ENCODE assay signal across 15 mouse cellular contexts in genomic region chr16:11282655-11283232, GRCm38 (mm10). TPM values are rescaled to one million over a fixed set of nuclear protein-coding genes. Genes with fewer than 3 reads are reported as not detected.
DNase-seq lines count a peak whose midpoint lies in the region; ATAC-seq and TF ChIP-seq lines count a peak whose summit lies in the region.
"Had no signal": no experiment of that assay in that cellular context is flagged by ENCODE, and none has a peak within 500 bp of the region (broad histone marks: within the 10 kb centered on the region; RNA-seq: fewer than 3 reads in every experiment).

No protein-coding gene starts in this region.

- no peak overlapping the region for H3K4me2 ChIP-seq in intestine, postnatal 0 days (replicated peaks; ENCODE audit: low read depth)
- no peak overlapping the region for H3K4me2 ChIP-seq in forebrain, embryonic 12.5 days
- H3K4me2 ChIP-seq: lung, embryonic 15.5 days; midbrain, embryonic 13.5 days; neural tube, embryonic 13.5 days had no signal

- WGBS in intestine, postnatal 0 days: 73% methylated on average over 5 of the region's 5 CpGs
- WGBS in forebrain, embryonic 12.5 days: 92% methylated on average over 5 of the region's 5 CpGs

- TF ChIP-seq CTCF in intestine, postnatal 0 days (IDR thresholded peaks at IDR 0.05; ENCODE audit: low read depth): no peak

- no peaks in the 10 kb centered on the region for H3K27me3 ChIP-seq in intestine, postnatal 0 days (replicated peaks; ENCODE audit: control insufficient read depth, insufficient read depth, low read length)
- H3K27me3 ChIP-seq in forebrain, embryonic 12.5 days: no peaks in the 10 kb centered on the region
- H3K27me3 ChIP-seq: lung, embryonic 15.5 days; midbrain, embryonic 13.5 days; neural tube, embryonic 13.5 days had no signal

- H3K4me1 ChIP-seq in intestine, postnatal 0 days (replicated peaks; ENCODE audit: control insufficient read depth, insufficient read depth, low read length): no peaks in the 10 kb centered on the region
- H3K4me1 ChIP-seq in forebrain, embryonic 12.5 days: no peaks in the 10 kb centered on the region; the same call in 1 of the 2 replicates
- H3K4me1 ChIP-seq: limb, embryonic 10.5 days; lung, embryonic 15.5 days; midbrain, embryonic 13.5 days; neural tube, embryonic 13.5 days had no signal

- ATAC-seq in frontal cortex, adult (ENCODE audit: low TSS enrichment): peak; percentile 55; the same call in 1 of the 2 replicates
- peak; percentile 66 for ATAC-seq in granulocyte monocyte progenitor cell, adult 5-6 weeks (replicated peaks; ENCODE audit: poor library complexity, severe bottlenecking)
- no peak for ATAC-seq in intestine, postnatal 0 days
- no peak for ATAC-seq in forebrain, embryonic 12.5 days (ENCODE audit: low FRiP score)
- ATAC-seq: midbrain, embryonic 13.5 days had no signal

- H3K9me3 ChIP-seq in intestine, postnatal 0 days (ENCODE audit: control insufficient read depth): no peaks in the 10 kb centered on the region
- no peaks in the 10 kb centered on the region for H3K9me3 ChIP-seq in forebrain, embryonic 12.5 days
- H3K9me3 ChIP-seq: limb, embryonic 10.5 days; lung, embryonic 15.5 days; midbrain, embryonic 13.5 days; neural tube, embryonic 13.5 days had no signal

- DNase-seq in frontal cortex, postnatal 25 days (ENCODE audit: low spot score in 2 of 2): no peak
- DNase-seq in left cerebral cortex, adult 11 months (ENCODE audit: low spot score): peak; percentile 12
- DNase-seq in left cerebral cortex, postnatal 4 days: no peak
- DNase-seq in left cerebral cortex, postnatal 36 days (ENCODE audit: low spot score in 2 of 2): peak; percentile 6 to 13
- DNase-seq: adrenal gland, adult 2 months had no signal

- no peak overlapping the region for H3K4me3 ChIP-seq in intestine, postnatal 0 days (ENCODE audit: low read depth, low read length)
- H3K4me3 ChIP-seq in forebrain, embryonic 12.5 days (replicated peaks): no peak overlapping the region
- H3K4me3 ChIP-seq: limb, embryonic 10.5 days; lung, embryonic 15.5 days; midbrain, embryonic 13.5 days; neural tube, embryonic 13.5 days had no signal

- H3K36me3 ChIP-seq in intestine, postnatal 0 days (ENCODE audit: control insufficient read depth, insufficient read depth): no peaks in the 10 kb centered on the region
- H3K36me3 ChIP-seq in forebrain, embryonic 12.5 days (replicated peaks): no peaks in the 10 kb centered on the region
- H3K36me3 ChIP-seq: limb, embryonic 10.5 days; lung, embryonic 15.5 days; midbrain, embryonic 13.5 days; neural tube, embryonic 13.5 days had no signal

- no peak overlapping the region for H3K27ac ChIP-seq in intestine, postnatal 0 days (ENCODE audit: low read depth, low read length)
- H3K27ac ChIP-seq in forebrain, embryonic 12.5 days: no peak overlapping the region
- H3K27ac ChIP-seq: limb, embryonic 10.5 days; lung, embryonic 15.5 days; midbrain, embryonic 13.5 days; neural tube, embryonic 13.5 days had no signal

- intact Hi-C loops in left cerebral cortex, postnatal 4 days (cut with DNase I): no loop called here
- intact Hi-C loops in left cerebral cortex, postnatal 36 days (cut with DNase I): no loop called here

- H3K9ac ChIP-seq in intestine, postnatal 0 days (ENCODE audit: low read depth, low read length): no peak overlapping the region
- no peak overlapping the region for H3K9ac ChIP-seq in forebrain, embryonic 12.5 days
- H3K9ac ChIP-seq: lung, embryonic 15.5 days; midbrain, embryonic 13.5 days; neural tube, embryonic 13.5 days had no signal

RNA-seq across cellular contexts. Expression of gene Gspt1, which starts 28.6 kb away (rescaled TPM):
- 100 to 1,000 TPM; 116 to 125 TPM for total RNA-seq in left cerebral cortex, postnatal 4 days (2021)
- 278 and 354 TPM in 2 replicates for total RNA-seq in granulocyte monocyte progenitor cell, adult 5-6 weeks (2014; fragmentation: Nextera tagmentation)
- total RNA-seq in granulocyte monocyte progenitor cell, adult 5-6 weeks (2017): 150 and 165 TPM in 2 replicates
- total RNA-seq in left cerebral cortex, postnatal 36 days (2021): 10 to 100 TPM; 80.4 to 85.9 TPM
- 47.3 and 48.4 TPM in 2 replicates for polyA plus RNA-seq in intestine, postnatal 0 days (2015; fragmentation: Nextera tagmentation; extraction: Ambion mirVana)
- polyA plus RNA-seq in forebrain, embryonic 12.5 days (2016; fragmentation: Nextera tagmentation; extraction: Ambion mirVana): 103 and 104 TPM in 2 replicates

RNA-seq across cellular contexts. Expression of gene Tnfrsf17, which starts 30.9 kb away (rescaled TPM):
- total RNA-seq in left cerebral cortex, postnatal 4 days (2021): not detected
- total RNA-seq in granulocyte monocyte progenitor cell, adult 5-6 weeks (2014; fragmentation: Nextera tagmentation): not detected in 2 replicates
- not detected in 2 replicates for total RNA-seq in granulocyte monocyte progenitor cell, adult 5-6 weeks (2017)
- total RNA-seq in left cerebral cortex, postnatal 36 days (2021): under 1 TPM; 0.68 to 0.81 TPM
- not detected in 2 replicates for polyA plus RNA-seq in intestine, postnatal 0 days (2015; fragmentation: Nextera tagmentation; extraction: Ambion mirVana)
- not detected in 2 replicates for polyA plus RNA-seq in forebrain, embryonic 12.5 days (2016; fragmentation: Nextera tagmentation; extraction: Ambion mirVana)
- total RNA-seq: adrenal gland, adult 2 months; MEL had no signal
- polyA plus RNA-seq: adrenal gland, adult 2 months; heart, embryonic 14.5 days; limb, embryonic 10.5 days; lung, embryonic 15.5 days had no signal

RNA-seq across cellular contexts. Expression of gene Snx29, which starts 40.0 kb away (rescaled TPM):
- total RNA-seq in left cerebral cortex, postnatal 4 days (2021): 10 to 100 TPM; 46.2 to 46.6 TPM
- 14.1 and 21.2 TPM in 2 replicates for total RNA-seq in granulocyte monocyte progenitor cell, adult 5-6 weeks (2014; fragmentation: Nextera tagmentation)
- total RNA-seq in granulocyte monocyte progenitor cell, adult 5-6 weeks (2017): 7.8 and 10.8 TPM in 2 replicates
- 10 to 100 TPM; 18.0 to 26.7 TPM for total RNA-seq in left cerebral cortex, postnatal 36 days (2021)
- 1.9 and 4.0 TPM in 2 replicates for polyA plus RNA-seq in intestine, postnatal 0 days (2015; fragmentation: Nextera tagmentation; extraction: Ambion mirVana)
- 12.8 and 16.4 TPM in 2 replicates for polyA plus RNA-seq in forebrain, embryonic 12.5 days (2016; fragmentation: Nextera tagmentation; extraction: Ambion mirVana)

Comparison
In these comparisons a context has a peak if more than half of its experiments do, and no peak if none do; other contexts are left out.
1. DNase-seq: peak in left cerebral cortex, adult 11 months (single experiment) and left cerebral cortex, postnatal 36 days (2 of 2); none in frontal cortex, postnatal 25 days (0 of 2) and left cerebral cortex, postnatal 4 days (single experiment).
2. ATAC-seq: peak in frontal cortex, adult (single experiment) and granulocyte monocyte progenitor cell, adult 5-6 weeks (single experiment); none in intestine, postnatal 0 days (single experiment) and forebrain, embryonic 12.5 days (single experiment).